In genomic region chr7:19381377-19382165, GRCm38 (mm10) we compare ENCODE assay signal across 8 mouse cellular contexts. TPM values are rescaled to one million over a fixed set of nuclear protein-coding genes. Genes with fewer than 3 reads are reported as not detected.
DNase-seq lines count a peak whose midpoint lies in the region; ATAC-seq lines count a peak whose summit lies in the region.

Ercc2 (plus strand) TSS chr7:19382010.

- peak; percentile 96 for DNase-seq in adipocyte (ENCODE audit: low spot score)
- peak; percentile 100 for DNase-seq in embryo, embryonic 10 days (ENCODE audit: low spot score)
- peak; percentile 99 for DNase-seq in gastrocnemius, postnatal 10 days
- peak; percentile 100 for DNase-seq in induced T-regulatory cell, adult 2 months (ENCODE audit: low read depth)
- peak; percentile 94 to 98 for DNase-seq in left cerebral cortex, adult 9 months (ENCODE audit: low spot score in 2 of 2)
- peak; percentile 99 for DNase-seq in right cerebral cortex, postnatal 14 days
- peak; percentile 99 for DNase-seq in urinary bladder, postnatal 36 days (ENCODE audit: low spot score in 2 of 2)

- ATAC-seq in megakaryocyte progenitor cell, adult 5-6 weeks (replicated peaks; ENCODE audit: poor library complexity): peak; percentile 99

RNA-seq across cellular contexts. Expression of gene Ercc2, which starts in this region (rescaled TPM):
- total RNA-seq in gastrocnemius, postnatal 10 days (2021): 1 to 10 TPM; 7.7 to 9.7 TPM
- 10.7 and 11.2 TPM in 2 replicates for total RNA-seq in megakaryocyte progenitor cell, adult 5-6 weeks (2015)
- total RNA-seq in megakaryocyte progenitor cell, adult 5-6 weeks (2017): 26.5 and 31.6 TPM in 2 replicates

Comparison
In these comparisons a context has a peak if more than half of its experiments do, and no peak if none do; other contexts are left out.
1. Peak in every context shown above with its lines: DNase-seq and ATAC-seq.